Mouse (Mus musculus) gastrocnemius, postnatal 14 days (tissue): ENCODE results near the gene Ltb4r1. TPM values are rescaled to one million over a fixed set of nuclear protein-coding genes. Genes with fewer than 3 reads are reported as not detected.
A peak's percentile ranks its signal among the peaks of the same experiment; 100 is the strongest.
"Not testable (repeated sequence)": the region's sequence is repeated elsewhere in the genome, so short reads cannot be mapped to it uniquely, and the experiment has no call there.

Source experiments
- DNase-seq: peaks from one replicate; pipeline ENCODE4 v3.0.0; 2021; ENCODE audit warnings: mixed read lengths
- intact Hi-C: fragments of 180-260 bp; cut with DNase I; formaldehyde crosslinking; loops from one replicate; pipeline ENCODE4 v1.15.1; 2025; ENCODE audit warnings: low total_unique reads
- total RNA-seq, 2 experiments: library from RNA; stranded (reverse); gene quantifications; 2 replicates each; pipeline ENCODE4 v1.2.3; 2021

Gene Ltb4r1
- total RNA-seq, 2 experiments from 2014 or later: 0.22 to 0.39 TPM

- DNase-seq: peak; percentile 89
- intact Hi-C loops: loop anchor here (10.0 kb wide), 1 partner anchor 251 kb away; the partner anchor contains the start of gene Carmil3
Observed at GRCm38 (mm10) chr14:55745180-55745860, 20.4 kb upstream of the Ltb4r1 start, which contains the start of the genes Dhrs1 and Nop9. Gene Dhrs1 (minus strand): TSS chr14:55745690. Gene Nop9 (plus strand): TSS chr14:55745693.

DNA sequence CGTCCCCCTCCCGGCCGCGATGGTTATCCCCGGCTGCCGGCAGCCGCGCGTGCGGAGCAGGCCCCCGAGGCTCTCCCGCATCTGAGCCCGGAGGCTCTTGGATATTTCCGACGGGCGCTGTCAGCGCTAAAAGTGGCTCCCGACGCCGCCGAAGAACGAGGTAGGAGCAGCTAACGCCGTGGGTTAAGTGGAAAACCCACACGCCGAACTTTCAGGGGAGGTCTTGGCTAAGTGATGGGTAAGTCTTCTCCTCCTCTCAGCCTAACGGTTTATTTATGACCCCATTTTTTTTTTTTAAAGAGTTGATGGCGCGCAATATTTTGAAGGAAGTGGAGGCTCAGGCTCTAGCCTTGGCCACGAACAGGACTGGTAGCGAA is 19.9 kb upstream of the Ltb4r1 start:
- no peak for DNase-seq
- intact Hi-C loops: loop anchor here (10.0 kb wide), 1 partner anchor 251 kb away; the partner anchor contains the start of gene Carmil3

GRCm38 (mm10) chr14:55747051-55747847 is 18.5 kb upstream of the Ltb4r1 start:
- DNase-seq: no peak
- intact Hi-C loops: loop anchor here (10.0 kb wide), 1 partner anchor 252 kb away; the partner anchor contains the start of gene Carmil3

DNA sequence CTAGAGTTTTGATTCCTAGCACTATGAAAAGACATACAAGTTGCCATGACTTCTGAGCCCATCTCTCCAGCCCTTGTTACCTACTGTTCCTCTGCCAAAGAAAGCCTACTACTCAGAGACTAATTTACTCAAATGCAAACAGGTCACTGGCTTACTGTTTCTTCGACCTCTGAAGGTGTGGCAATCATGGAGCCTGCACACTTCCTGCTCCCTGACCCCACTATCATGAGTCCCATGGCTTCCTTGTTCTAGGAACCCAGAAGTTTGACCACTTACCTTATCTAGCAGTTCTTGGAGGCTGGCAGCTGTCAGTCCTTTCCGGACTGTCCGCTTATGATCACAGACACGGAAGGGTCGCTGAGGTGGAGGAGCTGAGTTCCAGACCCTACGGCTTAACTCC is 8.2 kb upstream of the Ltb4r1 start:
- intact Hi-C loops: no loop called here
- DNase-seq: no peak

DNA sequence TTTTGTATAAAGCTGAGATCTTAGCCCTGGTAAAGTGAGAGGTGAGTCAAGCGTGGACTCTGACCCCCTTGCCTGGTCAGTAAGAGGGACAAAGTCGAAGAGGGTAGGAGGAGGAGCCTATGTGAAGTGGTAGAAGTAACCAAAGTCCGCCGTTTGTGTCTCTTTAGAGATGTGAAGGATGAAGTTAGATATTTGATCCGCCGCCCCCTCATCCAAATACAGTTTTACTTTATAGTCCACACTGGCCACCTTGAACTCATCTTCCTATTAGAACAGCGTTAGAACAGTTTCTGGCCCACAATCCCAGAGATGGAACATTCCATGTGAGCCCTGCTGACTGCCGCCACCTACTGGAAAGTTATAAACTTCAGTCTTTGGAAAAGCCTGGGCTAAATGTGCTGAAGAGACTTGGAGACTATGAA is 7.4 kb upstream of the Ltb4r1 start, which contains the start of gene Cideb:
Cideb (minus strand) TSS at position 96 of the 422 bp plus-strand sequence.
- intact Hi-C loops: no loop called here
- no peak for DNase-seq

DNA sequence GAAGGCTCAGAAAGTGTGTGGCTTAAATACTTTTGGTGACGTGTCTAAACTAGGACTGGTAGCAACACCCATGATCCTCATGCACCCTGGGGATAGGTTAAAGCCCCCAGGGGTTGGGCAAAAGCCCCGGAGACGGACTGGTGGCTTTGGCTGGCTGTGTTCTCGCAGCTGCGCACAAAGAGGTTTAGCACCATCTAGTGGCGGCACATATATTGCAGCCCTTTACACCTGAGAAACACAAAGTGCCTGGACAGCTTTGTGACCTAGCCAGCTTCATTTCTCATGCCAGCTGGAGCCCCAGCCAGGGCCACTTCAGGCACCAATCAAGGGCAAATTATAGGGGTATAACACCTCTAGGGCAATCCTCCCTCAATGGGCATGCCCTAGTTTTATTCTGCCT is 5.6 kb upstream of the Ltb4r1 start:
- DNase-seq: peak; percentile 77
- intact Hi-C loops: not testable (repeated sequence)

- DNase-seq: no peak
- intact Hi-C loops: no loop called here
Observed at GRCm38 (mm10) chr14:55761163-55761562, 4.6 kb upstream of the Ltb4r1 start, which contains the start of gene Ltb4r2. Gene Ltb4r2 (plus strand): TSS chr14:55761428.

- peak; percentile 71 for DNase-seq
- intact Hi-C loops: no loop called here
Observed at GRCm38 (mm10) chr14:55762001-55762821, 3.6 kb upstream of the Ltb4r1 start.

- DNase-seq: no peak
- intact Hi-C loops: no loop called here
Observed at GRCm38 (mm10) chr14:55763166-55763565, 2.6 kb upstream of the Ltb4r1 start.

GRCm38 (mm10) chr14:55767519-55768414 is 2.0 kb downstream of the Ltb4r1 start:
- peak; percentile 64 for DNase-seq

GRCm38 (mm10) chr14:55768555-55768954 is 2.8 kb downstream of the Ltb4r1 start:
- DNase-seq: no peak
- intact Hi-C loops: no loop called here

More at GRCm38 (mm10) chr14:55767519-55768414, 2.0 kb downstream of the Ltb4r1 start:
- intact Hi-C loops: no loop called here

GRCm38 (mm10) chr14:55769087-55769703 is 3.4 kb downstream of the Ltb4r1 start:
- intact Hi-C loops: no loop called here
- DNase-seq: no peak

GRCm38 (mm10) chr14:55776711-55777110 is 10.9 kb downstream of the Ltb4r1 start:
- intact Hi-C loops: no loop called here
- no peak for DNase-seq

- intact Hi-C loops: no loop called here
- no peak for DNase-seq
Observed at GRCm38 (mm10) chr14:55777176-55777575, 11.4 kb downstream of the Ltb4r1 start.

- no peak for DNase-seq
- intact Hi-C loops: no loop called here
Observed at GRCm38 (mm10) chr14:55777806-55778205, 12.0 kb downstream of the Ltb4r1 start.

DNA sequence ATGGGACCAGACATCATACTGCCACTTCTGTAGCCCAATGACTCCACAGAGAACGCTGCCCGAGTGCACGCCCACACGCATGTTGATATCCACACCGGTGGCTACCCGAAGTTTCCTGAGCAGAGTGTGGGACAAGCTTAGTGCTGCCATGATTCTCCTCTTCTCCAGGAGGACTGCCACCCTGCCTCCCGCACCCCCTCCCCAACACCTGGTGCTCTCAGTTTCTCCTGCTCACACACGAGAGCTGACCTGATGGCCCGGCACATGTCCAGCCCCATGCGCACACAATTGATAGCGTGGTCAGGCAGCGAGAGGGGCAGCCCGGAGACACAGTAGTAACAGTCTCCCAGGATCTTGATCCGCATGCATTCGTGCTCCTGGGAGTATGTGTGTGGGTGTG is 12.9 kb downstream of the Ltb4r1 start:
- DNase-seq: no peak
- intact Hi-C loops: no loop called here

DNA sequence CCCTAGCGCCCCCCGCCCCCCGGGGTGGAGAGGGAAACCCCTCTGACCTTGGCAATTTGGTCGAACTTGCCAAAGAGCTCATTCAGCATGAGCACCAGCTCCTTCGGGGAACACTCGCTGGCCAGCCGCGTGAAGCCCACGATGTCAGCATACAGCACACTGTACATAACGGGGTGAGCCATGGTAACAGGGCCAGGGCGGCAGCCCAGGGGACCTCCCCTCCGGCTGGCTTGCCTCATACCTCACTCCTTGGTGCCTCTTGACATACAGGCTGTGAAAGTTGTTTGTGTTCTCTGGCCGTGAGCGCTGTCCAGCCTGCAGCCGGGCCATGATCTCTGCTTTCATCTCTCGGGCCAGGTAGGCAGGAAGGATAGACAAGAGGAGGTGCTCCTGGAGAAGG is 13.9 kb downstream of the Ltb4r1 start:
- no peak for DNase-seq
- intact Hi-C loops: no loop called here

- no peak for DNase-seq
- intact Hi-C loops: no loop called here
Observed at GRCm38 (mm10) chr14:55780736-55781135, 15.0 kb downstream of the Ltb4r1 start.
